Mouse (Mus musculus): ENCODE measurements at regions not wholly inside any gene's neighbourhood (a gene's known extent, or its start where the extent isn't known, plus 50 kb on each side); places are given as distances from the start of the nearest gene placed in this dataset.

- TF ChIP-seq CTCF (IDR thresholded peaks at IDR 0.05) (no peak), EP300 (IDR thresholded peaks at IDR 0.05) (no peak)
Observed at GRCm38 (mm10) chr12:71429561-71430200, 120.0 kb downstream of the Dact1 start.

Data from lung, postnatal 0 days (tissue).